Mouse (Mus musculus): ENCODE results near the gene Prg4.

Gene Prg4

DNA sequence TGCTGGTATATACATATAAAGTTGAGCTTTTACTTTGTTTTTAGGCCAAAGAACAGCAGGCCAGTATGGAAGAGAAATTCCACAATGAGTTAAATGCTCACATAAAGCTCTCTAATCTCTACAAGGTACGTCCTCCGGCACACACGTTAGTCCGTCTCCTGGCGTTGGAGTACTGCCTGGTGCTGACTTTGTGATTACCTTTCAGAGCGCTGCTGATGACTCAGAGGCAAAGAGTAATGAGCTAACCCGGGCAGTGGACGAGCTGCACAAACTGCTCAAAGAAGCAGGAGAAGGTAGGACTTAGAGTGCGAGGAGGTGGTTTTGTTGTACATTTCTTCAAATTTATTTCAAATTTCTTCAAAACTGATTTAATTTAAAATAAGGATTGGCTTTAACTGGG lies 58.7 kb downstream of the Prg4 start:
- DNase-seq (ENCODE audit: low read depth, low spot score), result no peak

DNA sequence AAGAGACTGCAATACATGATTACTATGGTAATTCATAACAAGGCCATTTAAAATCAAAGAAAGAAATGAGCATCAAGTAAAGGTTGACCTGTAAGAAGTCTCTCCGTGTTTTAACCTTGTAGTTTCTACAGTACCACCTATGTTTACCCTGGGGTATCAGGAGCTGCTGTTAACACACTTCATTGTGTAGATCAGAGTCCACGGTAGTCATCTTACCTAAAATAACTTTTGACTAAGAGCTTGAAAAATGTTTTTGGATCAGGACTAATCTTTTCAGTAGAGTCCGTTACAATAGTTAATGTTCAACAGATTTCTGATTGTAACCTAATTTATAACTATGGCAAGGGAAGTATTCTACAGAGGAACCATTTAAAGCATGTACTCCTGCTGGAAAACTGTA lies 61.4 kb downstream of the Prg4 start:
- no peak for DNase-seq (ENCODE audit: low read depth, low spot score)

DNA sequence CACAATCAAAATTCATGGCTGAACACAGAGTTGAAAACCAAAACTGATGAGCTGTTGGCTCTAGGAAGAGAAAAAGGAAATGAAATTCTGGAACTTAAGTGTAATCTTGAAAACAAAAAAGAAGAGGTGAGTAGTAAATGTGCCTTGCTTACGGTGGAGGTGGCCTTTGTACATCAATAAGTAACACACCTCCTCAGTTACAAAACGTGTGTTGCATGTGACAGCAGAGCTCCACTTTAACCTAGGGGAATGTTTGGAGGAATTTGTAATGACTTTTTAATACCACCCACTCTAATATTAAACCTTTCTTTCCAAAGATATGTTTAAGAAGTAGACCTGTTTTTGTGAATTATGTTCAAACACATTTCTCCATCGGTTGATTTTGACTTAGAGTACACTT lies 62.1 kb downstream of the Prg4 start:
- DNase-seq (ENCODE audit: low read depth, low spot score), result no peak

Measured in retina, adult 2 months (tissue).